Mouse (Mus musculus): Measurements from ENCODE around the gene Etl4. TPM values are rescaled to one million over a fixed set of nuclear protein-coding genes. Genes with fewer than 3 reads are reported as not detected.

Gene Etl4
- polyA plus RNA-seq, 2 experiments, result 38.3 to 44.9 TPM

- Histone ChIP-seq H3K36me3 (ENCODE audit: control insufficient read depth, insufficient read depth, low read length) (no peaks in the 10 kb centered on the region), H3K9me3 (ENCODE audit: control insufficient read depth, low read length) (no peaks in the 10 kb centered on the region), H3K4me3 (replicated peaks; ENCODE audit: low read length) (no peak overlapping the region), H3K4me1 (ENCODE audit: control insufficient read depth, insufficient read depth, low read length) (no peaks in the 10 kb centered on the region), H3K27me3 (ENCODE audit: control insufficient read depth, insufficient read depth, low read length) (no peaks in the 10 kb centered on the region), H3K27ac (replicated peaks; ENCODE audit: low read depth, low read length) (no peak overlapping the region), H3K4me2 (replicated peaks; ENCODE audit: low read depth, low read length, severe bottlenecking) (no peak overlapping the region), H3K9ac (ENCODE audit: low read depth, low read length, severe bottlenecking) (no peak overlapping the region)
- DNase-seq (ENCODE audit: low spot score), result no peak
- no peak for TF ChIP-seq POLR2A (IDR thresholded peaks at IDR 0.05; ENCODE audit: borderline replicate concordance, extremely low read depth, insufficient read depth, insufficient read length)
- no peak for ATAC-seq (ENCODE audit: low FRiP score, low read depth)
- WGBS, result 57% methylated on average over 3 of the region's 3 CpGs
Observed at GRCm38 (mm10) chr2:20450945-20451344, 541.4 kb downstream of the Etl4 start.

GRCm38 (mm10) chr2:20453506-20454206, 544.1 kb downstream of the Etl4 start:
- TF ChIP-seq POLR2A (IDR thresholded peaks at IDR 0.05; ENCODE audit: borderline replicate concordance, extremely low read depth, insufficient read depth, insufficient read length), result no peak
- Histone ChIP-seq H3K36me3 (ENCODE audit: control insufficient read depth, insufficient read depth, low read length) (no peaks in the 10 kb centered on the region), H3K27me3 (ENCODE audit: control insufficient read depth, insufficient read depth, low read length) (no peaks in the 10 kb centered on the region), H3K9ac (ENCODE audit: low read depth, low read length, severe bottlenecking) (no peak overlapping the region), H3K9me3 (ENCODE audit: control insufficient read depth, low read length) (no peaks in the 10 kb centered on the region), H3K27ac (replicated peaks; ENCODE audit: low read depth, low read length) (no peak overlapping the region), H3K4me3 (replicated peaks; ENCODE audit: low read length) (no peak overlapping the region), H3K4me2 (replicated peaks; ENCODE audit: low read depth, low read length, severe bottlenecking) (no peak overlapping the region), H3K4me1 (ENCODE audit: control insufficient read depth, insufficient read depth, low read length) (no peaks in the 10 kb centered on the region)
- ATAC-seq (ENCODE audit: low FRiP score, low read depth) (no peak), DNase-seq (ENCODE audit: low spot score) (peak; percentile 5)
- WGBS, result 42% methylated on average over 3 of the region's 3 CpGs

GRCm38 (mm10) chr2:20479199-20479598, 569.6 kb downstream of the Etl4 start:
- Histone ChIP-seq H3K4me1 (ENCODE audit: control insufficient read depth, insufficient read depth, low read length) (no peaks in the 10 kb centered on the region), H3K27ac (replicated peaks; ENCODE audit: low read depth, low read length) (no peak overlapping the region), H3K4me2 (replicated peaks; ENCODE audit: low read depth, low read length, severe bottlenecking) (no peak overlapping the region), H3K36me3 (ENCODE audit: control insufficient read depth, insufficient read depth, low read length) (no peaks in the 10 kb centered on the region), H3K4me3 (replicated peaks; ENCODE audit: low read length) (no peak overlapping the region), H3K9me3 (ENCODE audit: control insufficient read depth, low read length) (no peaks in the 10 kb centered on the region), H3K9ac (ENCODE audit: low read depth, low read length, severe bottlenecking) (no peak overlapping the region), H3K27me3 (ENCODE audit: control insufficient read depth, insufficient read depth, low read length) (no peaks in the 10 kb centered on the region)
- ATAC-seq (ENCODE audit: low FRiP score, low read depth) (no peak), DNase-seq (ENCODE audit: low spot score) (no peak)
- no peak for TF ChIP-seq POLR2A (IDR thresholded peaks at IDR 0.05; ENCODE audit: borderline replicate concordance, extremely low read depth, insufficient read depth, insufficient read length)
- WGBS, result 76% methylated on average over 2 of the region's 2 CpGs

GRCm38 (mm10) chr2:20486137-20486788, 576.7 kb downstream of the Etl4 start:
- no peaks in the 10 kb centered on the region for H3K9me3 ChIP-seq (ENCODE audit: control insufficient read depth, low read length)
- ATAC-seq (ENCODE audit: low FRiP score, low read depth) (no peak), DNase-seq (ENCODE audit: low spot score) (no peak)
- TF ChIP-seq POLR2A (IDR thresholded peaks at IDR 0.05; ENCODE audit: borderline replicate concordance, extremely low read depth, insufficient read depth, insufficient read length), result no peak
- H3K4me2 ChIP-seq (replicated peaks; ENCODE audit: low read depth, low read length, severe bottlenecking), result no peak overlapping the region
- WGBS, result 42% methylated on average over 2 of the region's 2 CpGs
- H3K4me1 ChIP-seq (ENCODE audit: control insufficient read depth, insufficient read depth, low read length), result no peaks in the 10 kb centered on the region
- no peak overlapping the region for H3K9ac ChIP-seq (ENCODE audit: low read depth, low read length, severe bottlenecking)
- no peak overlapping the region for H3K4me3 ChIP-seq (replicated peaks; ENCODE audit: low read length)
- no peaks in the 10 kb centered on the region for H3K27me3 ChIP-seq (ENCODE audit: control insufficient read depth, insufficient read depth, low read length)
- no peak overlapping the region for H3K27ac ChIP-seq (replicated peaks; ENCODE audit: low read depth, low read length)
- H3K36me3 ChIP-seq (ENCODE audit: control insufficient read depth, insufficient read depth, low read length), result no peaks in the 10 kb centered on the region

GRCm38 (mm10) chr2:20489090-20489489, 579.5 kb downstream of the Etl4 start:
- Histone ChIP-seq H3K4me3 (replicated peaks; ENCODE audit: low read length) (no peak overlapping the region), H3K27ac (replicated peaks; ENCODE audit: low read depth, low read length) (no peak overlapping the region), H3K4me1 (ENCODE audit: control insufficient read depth, insufficient read depth, low read length) (no peaks in the 10 kb centered on the region), H3K9ac (ENCODE audit: low read depth, low read length, severe bottlenecking) (no peak overlapping the region), H3K27me3 (ENCODE audit: control insufficient read depth, insufficient read depth, low read length) (no peaks in the 10 kb centered on the region), H3K36me3 (ENCODE audit: control insufficient read depth, insufficient read depth, low read length) (no peaks in the 10 kb centered on the region), H3K9me3 (ENCODE audit: control insufficient read depth, low read length) (no peaks in the 10 kb centered on the region), H3K4me2 (replicated peaks; ENCODE audit: low read depth, low read length, severe bottlenecking) (no peak overlapping the region)
- ATAC-seq (ENCODE audit: low FRiP score, low read depth) (no peak), DNase-seq (ENCODE audit: low spot score) (no peak)
- no peak for TF ChIP-seq POLR2A (IDR thresholded peaks at IDR 0.05; ENCODE audit: borderline replicate concordance, extremely low read depth, insufficient read depth, insufficient read length)
- WGBS, result 86% methylated on average over 3 of the region's 3 CpGs

Data from limb, embryonic 14.5 days (tissue).